Mouse (Mus musculus): ENCODE results near the gene Klhl2.

The Klhl2 gene

DNA sequence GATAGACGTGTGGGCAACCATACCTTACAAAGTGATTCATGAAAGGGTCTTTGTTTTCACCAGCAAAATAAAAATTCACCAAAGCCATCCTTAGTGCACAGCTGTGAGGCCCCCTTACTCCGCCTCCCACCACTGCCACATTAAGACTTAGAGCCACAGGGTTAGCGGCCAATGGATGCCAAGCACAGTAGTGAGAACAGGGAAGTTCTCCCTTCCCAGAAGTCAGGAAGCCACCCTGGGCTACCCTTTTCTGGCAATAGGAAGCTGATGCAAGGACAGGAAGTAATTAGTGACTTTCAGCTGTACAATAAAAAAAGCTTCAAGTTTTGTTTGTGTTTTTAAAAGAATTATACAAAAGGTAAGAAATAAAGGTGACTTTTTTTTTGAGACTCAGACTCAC, 18.2 kb downstream of the Klhl2 start:
- CTCF ChIA-PET = no interaction called here

DNA sequence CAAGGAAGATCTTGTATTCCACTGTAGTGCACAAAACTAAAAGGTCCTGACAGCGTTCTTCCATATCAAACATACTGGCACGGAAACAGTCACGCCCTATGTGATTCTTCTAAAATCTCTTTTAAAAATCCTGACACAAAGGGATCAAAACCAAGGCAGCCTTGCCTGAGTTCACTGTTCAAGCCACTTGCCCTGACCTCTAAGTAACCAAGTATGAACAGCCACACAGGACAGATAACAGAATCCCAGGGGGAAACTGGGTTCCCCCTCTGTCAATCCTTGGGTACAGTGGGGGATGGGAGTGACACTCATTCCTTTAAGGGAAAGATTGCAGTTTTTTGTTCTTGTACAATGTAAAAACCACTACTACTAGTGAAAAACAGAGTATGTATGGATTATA, 19.9 kb downstream of the Klhl2 start:
- CTCF ChIA-PET = no interaction called here

DNA sequence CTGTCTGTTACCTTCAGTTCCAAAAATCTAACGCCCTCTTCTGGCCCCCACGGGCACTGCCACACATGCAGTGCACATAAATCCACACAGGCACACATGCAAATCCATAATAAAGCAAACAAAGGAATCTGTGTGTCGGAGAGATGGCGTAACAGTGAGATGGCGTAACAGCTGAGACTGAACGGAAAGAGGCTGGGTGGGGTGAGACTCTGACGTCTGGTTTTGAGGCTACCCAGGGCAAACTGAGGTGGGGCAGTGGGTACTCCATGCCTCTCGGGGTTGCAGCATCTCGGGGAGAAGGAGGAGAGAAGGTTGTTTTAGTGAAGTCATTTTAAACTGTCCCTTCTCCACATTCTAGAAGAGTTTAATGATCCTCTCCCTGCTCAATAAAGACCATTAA, 20.4 kb downstream of the Klhl2 start:
- CTCF ChIA-PET = no interaction called here

DNA sequence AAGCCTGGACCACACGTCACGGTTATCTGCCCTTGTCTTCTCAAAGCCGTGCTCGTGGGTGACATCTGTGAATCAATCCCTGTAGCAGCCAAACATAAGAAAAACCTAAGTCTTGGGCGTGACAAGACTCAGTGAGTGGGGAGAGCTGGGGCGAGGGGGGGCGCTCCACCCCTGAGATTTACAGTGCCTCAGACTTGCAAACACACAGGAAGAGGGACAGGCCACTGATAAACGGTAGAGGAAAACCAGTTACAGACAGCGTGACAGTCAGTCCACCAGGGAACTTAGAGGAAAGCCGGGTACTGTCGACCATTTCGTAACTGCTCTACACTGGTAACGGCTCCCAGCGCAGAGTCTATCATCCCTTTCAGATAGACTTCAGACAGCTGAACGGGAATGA, 21.4 kb downstream of the Klhl2 start:
- CTCF ChIA-PET = no interaction called here

DNA sequence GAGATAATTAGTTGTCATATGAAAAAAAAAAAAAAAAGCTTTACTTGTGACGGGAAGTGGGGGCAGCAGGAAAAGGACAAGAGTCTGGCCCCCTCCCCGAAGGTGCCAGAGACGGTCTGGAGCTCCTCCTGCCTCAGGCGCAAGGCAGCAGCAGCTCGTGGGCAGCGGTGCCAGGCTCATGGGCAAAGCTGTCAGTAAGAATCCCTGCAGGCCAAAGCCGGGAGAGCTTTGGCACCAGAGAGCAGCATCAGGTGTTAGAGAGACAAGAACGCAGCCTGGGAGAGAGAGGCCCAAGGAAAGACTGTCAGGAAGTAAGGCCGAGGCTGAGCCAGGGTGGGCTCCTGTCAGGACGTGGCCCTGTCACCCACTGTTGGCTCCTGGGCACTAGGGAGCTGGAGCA, 22.5 kb downstream of the Klhl2 start:
- CTCF ChIA-PET = interaction anchor here (0.6 kb wide), 1 partner anchor 12 kb away, joined by 3 read pairs; no protein-coding TSS in a partner anchor

DNA sequence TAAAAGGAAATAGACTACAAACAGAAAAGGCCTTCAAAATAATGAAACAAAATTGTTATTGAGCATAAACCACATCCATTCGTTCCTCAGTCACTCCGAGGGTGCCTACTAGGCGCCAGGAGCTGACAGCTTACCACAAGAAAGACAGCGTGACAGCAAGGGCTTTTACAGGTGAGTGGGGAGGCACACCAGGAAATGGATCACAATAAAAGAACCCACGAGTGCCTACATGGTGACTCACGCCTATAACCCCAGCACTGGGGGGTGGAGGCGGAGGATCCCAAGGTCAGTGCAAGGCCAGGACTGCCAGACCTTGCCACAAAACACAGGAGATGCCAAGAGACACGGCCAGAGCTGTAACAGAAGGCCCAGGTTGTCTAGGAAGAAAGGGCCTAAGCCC, 23.4 kb downstream of the Klhl2 start:
- CTCF ChIA-PET = no interaction called here

DNA sequence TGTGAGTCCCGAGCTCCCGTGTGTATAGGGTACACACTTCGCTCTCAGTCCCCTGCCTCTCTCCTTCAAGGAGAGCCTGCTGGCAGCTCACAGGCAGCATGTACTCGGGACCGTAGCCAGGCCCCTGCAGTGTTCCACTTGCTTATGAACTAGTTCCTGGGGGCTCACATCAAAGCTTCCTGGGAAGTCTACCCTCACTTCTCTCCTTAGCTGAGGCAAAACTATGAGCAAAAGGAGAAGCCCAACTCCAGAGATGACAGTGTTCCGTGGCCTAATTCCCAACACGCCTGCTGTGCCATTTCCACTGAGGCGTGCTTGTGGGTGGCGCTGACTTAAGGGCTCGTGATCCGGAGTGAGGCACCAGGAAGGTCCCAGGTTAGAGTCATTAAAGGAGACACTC, 25.9 kb downstream of the Klhl2 start:
- CTCF ChIA-PET = no interaction called here

DNA sequence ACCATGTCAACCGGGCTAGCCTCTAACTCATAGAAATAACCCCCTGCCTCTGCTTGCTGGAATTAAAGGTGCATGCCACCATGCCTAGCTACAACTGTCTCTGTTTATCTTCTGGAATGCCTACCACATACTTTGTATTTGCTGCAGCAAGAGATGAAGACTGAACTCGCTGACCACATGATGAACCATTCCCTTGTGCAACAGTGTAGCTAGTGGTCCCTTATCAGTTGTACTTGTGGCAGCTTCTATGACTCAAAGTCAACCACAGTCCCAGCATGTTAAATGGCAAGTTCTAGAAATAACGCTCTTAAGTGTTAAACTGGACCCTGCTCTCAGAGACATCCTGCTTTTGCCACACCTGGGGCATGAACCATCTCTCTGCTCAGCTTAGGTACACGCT, 28.9 kb downstream of the Klhl2 start:
- CTCF ChIA-PET = no interaction called here

DNA sequence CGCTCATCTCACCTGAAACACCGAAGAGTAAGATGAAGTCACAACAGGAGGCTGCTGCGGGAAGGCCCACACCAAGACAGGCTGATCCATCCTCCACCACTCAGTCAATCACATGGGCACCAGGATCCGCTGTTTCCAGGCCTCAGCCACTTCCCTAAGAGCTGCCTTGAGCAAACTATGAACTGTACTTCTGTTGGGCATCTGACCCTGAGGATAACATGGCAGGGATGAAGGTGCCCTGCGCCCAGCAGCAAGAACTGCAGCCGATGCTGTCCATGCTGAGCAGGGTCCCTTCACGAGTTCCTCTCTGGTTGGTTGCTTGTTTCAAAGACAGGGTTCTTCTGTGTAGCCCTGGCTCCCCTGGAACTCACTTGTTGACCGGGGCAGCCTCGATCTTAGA, 38.0 kb downstream of the Klhl2 start:
- CTCF ChIA-PET = no interaction called here

DNA sequence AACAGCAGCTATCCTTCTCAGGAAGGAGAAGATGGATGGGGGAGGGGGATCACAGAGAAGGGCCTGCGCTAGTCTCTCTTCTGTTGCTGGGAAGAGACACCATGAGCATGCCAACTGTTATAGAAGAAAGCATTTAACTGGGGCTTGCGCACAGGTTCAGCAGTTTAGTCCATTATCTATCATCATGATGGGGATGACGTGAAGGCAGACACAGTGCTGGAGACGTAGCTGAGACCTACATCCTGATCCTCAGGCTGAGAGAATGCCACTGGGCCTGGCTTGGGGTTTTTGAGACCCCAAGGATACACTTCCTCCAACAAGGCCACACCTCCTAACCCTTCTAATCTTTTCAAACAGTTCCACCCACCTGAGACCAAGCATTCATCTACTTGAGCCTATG, 38.7 kb downstream of the Klhl2 start:
- CTCF ChIA-PET = no interaction called here

DNA sequence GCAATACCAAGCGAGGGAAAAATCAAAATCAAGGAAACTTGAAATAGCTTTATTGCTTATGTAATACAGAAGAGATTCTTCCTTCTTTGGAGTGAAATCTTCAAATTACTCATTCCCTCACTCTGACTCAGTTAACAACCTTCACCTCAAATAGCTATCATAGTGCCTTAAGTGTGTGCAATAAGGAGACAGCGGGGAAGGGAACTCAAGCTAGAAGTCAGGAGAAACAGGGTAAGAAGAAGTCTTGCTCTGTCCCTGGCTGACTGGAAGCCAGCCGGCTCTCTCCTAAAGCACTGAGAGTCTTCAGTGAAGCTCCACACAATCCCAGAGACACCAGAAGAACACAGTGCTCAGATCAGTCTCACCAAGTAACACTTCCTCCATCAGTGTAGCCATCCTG, 43.3 kb downstream of the Klhl2 start:
- CTCF ChIA-PET = no interaction called here

DNA sequence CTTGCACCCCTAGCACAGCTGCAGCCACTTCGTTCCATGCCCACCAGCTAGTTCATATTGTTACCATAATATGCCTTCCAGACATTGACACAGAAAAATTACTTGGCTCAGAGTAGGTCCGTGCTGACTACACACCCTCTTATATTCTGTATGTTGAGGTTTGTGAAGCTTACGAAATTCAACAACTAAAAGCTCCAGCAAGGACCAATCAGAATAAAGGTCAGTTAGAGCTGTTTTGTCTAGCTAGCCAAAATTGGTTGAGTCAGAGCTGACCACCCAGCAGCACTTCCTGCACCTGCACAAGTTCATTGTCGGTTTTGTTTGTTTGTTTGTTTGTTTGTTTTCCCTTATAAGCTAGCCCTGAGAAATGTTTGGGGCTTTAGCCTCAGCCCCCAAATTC, 44.8 kb downstream of the Klhl2 start:
- CTCF ChIA-PET = no interaction called here

DNA sequence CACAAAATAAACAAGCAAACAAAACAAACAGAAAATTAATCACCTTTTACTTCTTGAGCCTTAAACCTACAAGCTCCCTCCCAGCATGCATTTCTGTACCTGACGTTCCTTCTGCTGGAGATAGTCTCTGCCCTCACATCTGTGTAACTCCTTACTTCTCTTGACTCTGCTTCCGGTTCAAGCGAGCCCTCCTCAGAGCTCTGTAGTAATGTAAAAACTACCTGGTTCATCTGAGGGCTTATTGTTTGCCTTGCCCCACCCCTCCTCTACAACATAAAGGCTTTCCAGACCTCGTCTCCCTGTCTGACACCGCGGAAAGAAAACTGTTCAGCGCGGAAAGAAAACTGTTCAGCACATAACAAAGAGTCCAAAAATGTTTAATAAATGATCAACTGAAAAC, 50.5 kb downstream of the Klhl2 start:
- CTCF ChIA-PET = no interaction called here

DNA sequence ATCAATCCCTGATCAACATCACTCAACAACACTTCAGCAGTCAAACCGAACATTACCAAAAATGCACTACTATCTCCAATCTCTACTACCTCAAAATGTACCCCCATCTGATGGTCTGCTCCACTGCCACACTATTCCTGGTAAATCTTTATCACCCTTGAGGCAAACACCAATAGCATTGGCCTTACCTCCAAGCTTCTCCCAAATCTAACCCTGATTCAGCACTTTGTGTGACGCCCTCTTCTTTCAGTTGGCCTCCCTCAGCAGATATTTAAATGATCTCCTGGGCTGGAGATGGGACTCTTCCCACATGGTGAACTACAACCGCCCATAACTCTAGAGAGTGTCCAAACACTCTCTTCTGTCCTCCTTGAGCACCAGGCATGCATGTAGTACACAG, 51.3 kb downstream of the Klhl2 start:
- CTCF ChIA-PET = interaction anchor here (0.7 kb wide), 1 partner anchor 33 kb away, joined by 3 read pairs; no protein-coding TSS in a partner anchor

DNA sequence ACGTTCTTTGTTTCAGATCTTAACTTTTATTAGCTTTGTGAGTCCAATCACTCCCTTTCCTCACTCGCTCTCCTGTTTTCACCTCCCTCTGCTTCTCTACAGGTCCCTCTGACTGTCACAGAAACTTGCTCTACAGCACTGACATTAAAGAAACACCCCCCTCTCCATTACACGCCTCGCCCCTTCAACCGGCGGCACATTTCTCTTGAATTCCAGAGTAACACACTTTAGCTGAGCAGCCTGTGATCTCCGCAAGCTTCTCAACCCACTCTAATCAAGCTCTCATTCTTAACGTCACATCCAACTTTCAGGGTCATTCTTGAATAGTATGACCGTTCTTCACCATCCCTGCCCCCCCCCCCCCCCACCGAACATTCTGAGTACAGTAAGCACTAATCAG, 52.1 kb downstream of the Klhl2 start:
- CTCF ChIA-PET = interaction anchor here (0.6 to 0.7 kb wide), 2 partner anchors 32 to 1654 kb away, joined by 3 read pairs; no protein-coding TSS in a partner anchor

DNA sequence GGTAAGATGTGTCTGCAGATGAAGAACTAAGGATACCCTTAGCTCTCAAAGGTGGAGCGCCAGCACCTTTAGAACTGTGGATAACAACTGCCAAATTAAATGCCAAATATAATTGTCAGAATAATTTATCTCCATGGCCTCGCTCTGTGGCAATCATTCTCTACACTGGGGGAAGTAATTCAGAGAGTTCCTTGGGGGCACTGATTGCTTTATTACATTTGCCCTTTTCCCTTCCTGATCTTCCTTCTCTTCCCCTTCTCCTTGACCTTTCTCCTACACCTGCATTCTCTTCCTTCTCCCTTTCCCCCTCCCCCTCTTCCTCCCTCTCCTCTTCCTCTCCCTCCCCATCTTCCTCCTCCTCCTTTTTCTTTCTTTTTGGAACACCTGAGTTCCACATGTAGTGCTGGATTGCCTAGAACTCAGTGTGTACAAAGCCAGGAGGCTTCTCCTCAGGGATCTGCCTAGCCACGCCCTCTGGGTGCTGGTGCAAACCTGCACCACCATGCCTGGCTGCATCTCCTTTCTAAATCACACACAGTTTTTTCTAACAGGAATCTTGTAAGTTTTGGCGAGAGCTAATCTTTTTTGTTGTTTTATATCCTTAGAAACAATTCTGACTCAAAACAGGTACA, 58.5 kb downstream of the Klhl2 start:
- CTCF ChIA-PET = no interaction called here

DNA sequence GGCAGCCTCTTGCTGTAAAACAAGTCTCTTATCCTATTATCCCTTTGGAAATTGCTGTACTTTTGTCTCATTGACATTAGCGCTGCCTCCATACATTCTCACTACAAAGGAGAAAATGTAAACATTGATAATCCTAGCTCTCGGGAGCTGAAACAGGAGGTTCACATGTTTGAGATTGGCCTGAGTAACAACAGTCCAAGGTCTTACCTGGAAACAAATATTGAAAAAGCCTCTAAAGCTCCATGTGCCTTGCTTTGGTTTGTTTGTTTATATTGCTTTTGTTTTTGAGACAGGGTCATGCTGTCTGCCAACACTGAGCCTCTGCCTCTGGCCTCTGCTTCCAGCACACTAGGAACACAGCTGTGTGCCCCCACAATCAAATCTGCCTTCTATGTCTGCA, 59.4 kb downstream of the Klhl2 start:
- CTCF ChIA-PET = no interaction called here

DNA sequence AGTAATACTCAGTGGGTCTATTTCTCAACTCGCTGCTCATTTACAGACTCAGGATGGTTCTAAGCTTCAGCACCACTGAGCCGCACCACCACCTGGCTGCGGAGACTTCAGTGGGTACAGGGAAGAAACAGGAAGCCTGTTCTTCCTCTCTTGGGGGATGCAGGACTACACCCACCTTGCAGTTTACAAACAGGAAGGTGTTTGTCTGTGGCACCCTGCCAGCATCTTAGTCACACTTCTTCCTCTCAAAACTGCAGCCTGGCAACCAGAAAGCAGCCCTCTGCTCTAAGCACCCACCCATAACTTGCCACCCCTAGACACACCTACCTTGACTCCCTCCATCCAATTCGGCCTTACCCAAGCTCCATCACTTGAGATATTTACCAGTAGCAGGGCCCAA, 61.1 kb downstream of the Klhl2 start:
- CTCF ChIA-PET = no interaction called here

DNA sequence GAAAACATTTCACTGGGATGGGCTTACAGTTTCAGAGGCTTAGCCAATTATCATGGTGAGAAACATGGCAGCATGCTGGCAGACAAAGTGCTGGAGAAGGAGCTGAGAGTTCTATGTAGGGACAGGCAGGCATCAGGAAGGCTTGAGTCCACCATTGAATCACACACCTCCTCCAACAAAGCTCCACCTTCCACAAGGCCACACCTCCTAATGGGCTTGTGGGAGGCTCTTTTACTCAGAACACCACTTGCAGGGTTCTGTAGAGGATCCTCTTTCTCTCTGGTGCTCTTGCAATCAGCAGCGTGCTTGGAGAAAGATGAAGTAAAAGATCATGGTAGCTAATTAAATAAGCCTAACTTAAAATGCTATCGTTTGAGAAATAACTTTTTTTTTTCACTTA, 63.0 kb downstream of the Klhl2 start:
- CTCF ChIA-PET = no interaction called here

DNA sequence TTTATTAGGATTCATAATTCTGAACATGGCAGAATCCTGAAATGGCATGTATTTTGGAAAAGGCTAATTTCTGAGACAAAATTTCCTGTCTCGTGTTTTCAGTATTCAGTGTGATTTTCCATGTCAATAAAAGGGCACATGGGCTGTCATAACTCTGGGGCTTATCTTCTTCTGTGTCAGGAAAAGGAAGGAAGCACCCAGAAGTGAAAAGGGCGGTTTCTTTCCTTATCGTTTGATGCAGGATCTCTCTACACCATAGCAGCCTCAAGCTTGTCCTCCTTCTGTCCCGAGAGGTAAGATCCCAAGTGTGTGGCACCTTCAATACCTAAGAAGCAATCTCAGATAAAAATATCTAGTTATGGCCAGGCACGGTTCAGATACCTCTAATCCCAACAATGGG, 65.6 kb downstream of the Klhl2 start:
- CTCF ChIA-PET = interaction anchor here (0.6 kb wide), 1 partner anchor 84 kb away, joined by 3 read pairs; no protein-coding TSS in a partner anchor

DNA sequence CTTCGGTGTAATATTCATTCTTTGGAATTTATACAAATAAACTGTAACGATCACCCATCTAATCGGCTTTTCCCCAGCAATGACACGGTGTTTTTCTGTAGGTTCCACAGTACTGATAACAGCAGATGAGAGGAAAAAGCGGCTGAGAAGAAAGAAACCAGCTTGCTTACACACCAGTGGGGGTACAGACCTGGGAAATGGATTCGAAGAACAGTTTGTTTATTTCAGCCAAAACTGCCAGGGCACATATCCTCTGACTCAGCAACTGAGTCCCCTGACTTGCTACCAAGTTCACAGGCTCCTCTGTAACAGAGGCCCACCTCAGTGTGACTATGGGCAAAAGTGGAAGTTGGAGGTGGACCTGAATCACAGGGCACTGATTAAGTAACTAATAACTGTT, 67.9 kb downstream of the Klhl2 start:
- CTCF ChIA-PET = no interaction called here

DNA sequence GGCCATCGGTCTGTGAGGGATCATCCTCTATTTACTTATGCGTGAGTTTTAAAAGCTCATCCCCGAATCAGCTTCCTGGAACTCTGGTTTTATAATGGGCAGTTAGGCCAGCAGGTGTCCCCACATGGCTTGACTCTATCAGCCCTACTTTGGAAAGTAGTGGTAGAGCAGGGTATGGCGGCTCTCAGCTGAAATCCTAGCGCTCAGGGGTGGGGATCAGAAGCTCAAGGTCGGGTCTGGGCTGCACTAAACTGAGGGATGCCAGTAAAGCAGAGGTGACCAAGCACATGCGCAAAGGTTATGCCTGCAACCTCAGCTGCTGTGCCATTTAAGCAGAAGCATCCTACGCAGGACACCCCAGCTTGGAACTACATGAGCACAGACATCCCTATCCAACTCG, 71.9 kb downstream of the Klhl2 start:
- CTCF ChIA-PET = no interaction called here

DNA sequence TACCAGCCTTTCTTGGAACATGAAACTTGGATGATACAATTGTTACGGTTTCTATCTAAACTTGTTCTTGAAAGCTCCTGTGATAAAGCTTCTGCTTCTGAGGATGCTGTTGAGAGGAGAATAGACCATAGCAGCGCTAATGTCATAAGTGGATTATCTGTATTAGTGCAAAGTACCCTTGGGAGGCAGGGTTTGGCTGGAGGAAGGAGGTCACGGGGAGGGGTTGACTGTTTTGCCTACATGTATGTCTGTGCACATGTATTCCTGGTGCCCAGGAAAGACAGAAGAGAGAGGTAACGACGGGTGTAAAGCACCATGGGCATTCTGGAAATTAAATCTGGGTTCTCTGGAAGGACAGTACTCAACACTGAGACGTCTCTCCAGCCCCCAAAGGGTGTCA, 75.7 kb downstream of the Klhl2 start:
- CTCF ChIA-PET = no interaction called here

DNA sequence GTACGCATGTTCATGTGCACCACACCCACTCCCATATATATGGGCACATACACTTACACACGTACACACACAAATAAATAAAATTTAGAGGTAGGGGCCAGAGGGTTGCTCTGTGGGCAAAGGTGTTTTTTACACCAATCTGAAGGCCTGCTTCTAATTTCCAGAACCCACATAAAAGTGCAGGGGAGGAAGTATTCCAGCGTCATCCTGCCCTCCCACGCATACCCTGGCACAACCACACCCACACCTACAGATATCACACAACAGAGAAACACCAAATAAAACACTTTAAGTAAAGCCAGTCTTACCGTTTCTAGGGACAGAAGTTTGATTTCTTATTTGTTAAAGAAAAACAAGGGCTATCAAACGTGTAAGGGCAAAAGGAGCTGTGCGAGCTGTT, 79.0 kb downstream of the Klhl2 start:
- CTCF ChIA-PET = no interaction called here

DNA sequence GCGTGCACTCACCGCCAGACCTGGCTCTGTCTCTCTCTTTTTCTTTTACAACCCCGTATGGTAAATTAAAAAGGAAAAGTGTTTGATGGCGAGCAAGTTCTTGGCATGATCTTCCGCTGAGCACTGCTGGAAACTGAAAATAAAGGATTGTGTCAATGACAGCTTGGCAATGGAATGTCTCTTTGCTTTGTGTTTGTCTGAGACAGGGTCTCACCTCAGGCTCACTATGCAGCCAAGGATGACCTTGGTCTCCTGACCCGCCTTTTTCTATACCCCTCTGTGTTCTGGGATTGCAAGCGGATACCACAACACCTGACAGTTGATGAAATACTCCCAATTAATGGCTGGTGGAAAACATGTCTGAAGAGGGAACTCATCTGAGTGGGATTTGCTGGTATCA, 80.2 kb downstream of the Klhl2 start:
- CTCF ChIA-PET = no interaction called here

Data from spleen, embryonic (tissue).